Mouse (Mus musculus): ENCODE data around the gene Gbf1. TPM values are rescaled to one million over a fixed set of nuclear protein-coding genes. Genes with fewer than 3 reads are reported as not detected.

Gbf1 gene
- total RNA-seq, 2 experiments from 2014 or later: 93.3 to 97.6 TPM

GRCm38 (mm10) chr19:46326756-46327305 lies 174.5 kb downstream of the Gbf1 start, which contains the start of gene Psd:
TSS of gene Psd (minus strand) at chr19:46327156.
- DNase-seq (ENCODE audit: extremely low spot score in 1 of 2, low spot score in 1 of 2): peak in 1 of 2 experiments; percentile 64

GRCm38 (mm10) chr19:46327531-46328064 lies 175.3 kb downstream of the Gbf1 start:
- DNase-seq (ENCODE audit: extremely low spot score in 1 of 2, low spot score in 1 of 2): no peak

DNA sequence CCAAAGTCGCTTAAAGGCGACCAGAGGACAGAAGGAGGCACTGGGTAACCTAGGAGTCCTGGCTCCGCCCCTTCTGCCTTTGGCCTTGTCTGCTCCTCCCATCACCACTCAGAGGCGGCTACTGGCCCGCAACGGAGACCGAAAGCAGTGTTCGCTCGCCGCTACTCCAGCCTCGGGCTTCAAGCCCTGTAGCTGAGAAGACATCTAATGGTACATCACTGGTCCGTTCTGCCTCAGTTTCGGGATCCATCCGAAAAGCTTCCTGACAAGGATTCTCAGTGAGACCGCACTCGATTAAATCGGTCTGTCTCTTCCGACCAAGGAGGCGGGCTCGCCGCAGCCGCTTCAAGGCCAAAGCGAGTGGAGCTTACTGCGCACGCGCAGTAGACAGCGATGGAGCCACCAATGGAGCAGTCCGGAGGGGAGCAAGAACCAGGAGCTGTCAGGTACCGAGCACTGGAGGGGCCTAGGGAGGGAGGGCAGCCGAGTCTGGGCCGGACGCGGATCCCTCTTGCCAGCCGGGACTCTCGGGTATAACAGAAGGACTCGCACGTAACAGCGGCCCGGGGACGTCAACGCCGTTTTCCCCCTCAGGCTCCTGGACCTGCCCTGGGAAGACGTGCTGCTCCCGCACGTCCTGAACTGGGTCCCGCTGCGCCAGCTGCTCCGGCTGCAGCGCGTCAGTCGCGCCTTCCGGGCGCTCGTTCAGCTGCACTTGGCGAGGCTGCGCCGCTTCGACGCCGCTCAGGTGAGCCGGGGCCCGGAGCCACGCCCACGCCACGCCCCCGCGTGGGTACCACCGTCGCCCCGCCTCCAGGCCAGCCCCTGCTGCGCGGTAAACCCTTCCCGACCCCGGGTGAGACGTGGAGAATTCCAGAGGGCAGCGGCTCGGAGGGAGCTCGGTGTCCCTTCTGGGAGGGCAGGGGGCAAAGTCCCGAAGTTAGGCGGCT lies 176.0 kb downstream of the Gbf1 start, which contains the start of gene Fbxl15:
Gene Fbxl15 (plus strand): TSS at position 104 of the 950 bp plus-strand sequence.
- peak; percentile 85 to 93 for DNase-seq (ENCODE audit: extremely low spot score in 1 of 2, low spot score in 1 of 2)

DNA sequence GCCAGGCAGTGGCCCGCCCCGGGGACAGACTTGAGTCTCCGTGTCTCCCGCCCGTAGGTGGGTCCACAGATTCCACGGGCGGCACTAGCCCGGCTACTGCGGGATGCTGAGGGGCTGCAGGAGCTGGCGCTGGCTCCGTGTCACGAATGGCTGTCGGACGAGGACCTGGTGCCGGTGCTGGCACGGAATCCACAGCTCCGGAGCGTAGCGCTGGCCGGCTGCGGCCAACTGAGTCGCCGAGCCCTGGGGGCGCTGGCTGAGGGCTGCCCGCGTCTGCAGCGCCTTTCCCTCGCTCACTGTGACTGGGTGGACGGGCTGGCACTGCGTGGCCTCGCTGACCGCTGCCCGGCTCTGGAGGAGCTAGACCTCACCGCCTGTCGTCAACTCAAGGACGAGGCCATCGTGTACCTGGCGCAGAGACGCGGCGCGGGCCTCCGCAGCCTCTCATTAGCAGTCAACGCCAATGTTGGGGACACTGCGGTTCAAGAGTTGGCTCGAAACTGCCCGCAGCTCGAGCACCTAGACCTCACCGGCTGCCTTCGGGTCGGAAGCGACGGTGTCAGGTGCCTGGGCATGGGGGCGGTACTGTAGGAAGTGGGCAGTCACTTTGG lies 176.8 kb downstream of the Gbf1 start:
- no peak for DNase-seq (ENCODE audit: extremely low spot score in 1 of 2, low spot score in 1 of 2)

GRCm38 (mm10) chr19:46329951-46330350 lies 177.6 kb downstream of the Gbf1 start:
- DNase-seq (ENCODE audit: extremely low spot score in 1 of 2, low spot score in 1 of 2): peak; percentile 72 to 75

DNA sequence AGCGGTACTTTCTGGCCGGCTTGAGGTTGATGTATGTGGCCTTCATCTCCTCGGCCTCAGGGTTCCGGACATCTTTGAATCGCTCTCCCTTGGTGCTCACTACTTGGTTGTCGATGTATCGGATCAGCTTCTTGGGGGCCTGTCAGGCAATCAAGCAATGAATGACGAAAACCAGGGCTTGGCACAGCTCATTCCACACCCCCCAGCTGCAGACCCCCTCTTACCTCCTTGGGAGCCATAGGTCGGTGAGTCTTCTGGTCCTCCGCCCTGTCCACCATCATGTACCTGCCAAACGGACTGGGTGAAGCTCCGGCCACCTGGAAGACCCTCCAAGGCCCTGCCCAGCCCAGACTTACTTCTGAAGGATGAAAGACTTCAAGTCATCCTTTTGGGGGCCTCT lies 178.4 kb downstream of the Gbf1 start:
- DNase-seq (ENCODE audit: extremely low spot score in 1 of 2, low spot score in 1 of 2): no peak

DNA sequence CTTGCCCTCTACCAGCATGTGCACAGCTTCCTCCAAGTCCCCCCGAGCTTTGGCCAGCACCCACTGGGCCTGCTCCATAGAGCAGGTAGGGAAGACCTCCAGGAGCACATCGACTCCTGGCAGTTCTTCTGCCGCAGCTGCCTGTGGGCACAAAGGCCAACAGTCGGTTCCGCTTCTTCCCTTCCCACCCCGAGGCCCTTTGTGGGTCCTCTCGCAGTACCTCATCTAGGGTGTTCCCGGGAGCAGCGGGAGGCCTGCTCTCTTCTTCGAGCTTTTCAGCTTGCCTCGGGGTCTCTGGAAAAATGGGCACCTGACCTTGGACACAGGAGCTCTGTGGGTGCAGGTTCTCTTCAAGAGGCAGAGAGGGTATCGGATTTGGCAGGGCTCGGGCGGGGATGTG lies 179.0 kb downstream of the Gbf1 start:
- DNase-seq (ENCODE audit: extremely low spot score in 1 of 2, low spot score in 1 of 2): no peak

GRCm38 (mm10) chr19:46331936-46332335 lies 179.6 kb downstream of the Gbf1 start:
- DNase-seq (ENCODE audit: extremely low spot score in 1 of 2, low spot score in 1 of 2): no peak

DNA sequence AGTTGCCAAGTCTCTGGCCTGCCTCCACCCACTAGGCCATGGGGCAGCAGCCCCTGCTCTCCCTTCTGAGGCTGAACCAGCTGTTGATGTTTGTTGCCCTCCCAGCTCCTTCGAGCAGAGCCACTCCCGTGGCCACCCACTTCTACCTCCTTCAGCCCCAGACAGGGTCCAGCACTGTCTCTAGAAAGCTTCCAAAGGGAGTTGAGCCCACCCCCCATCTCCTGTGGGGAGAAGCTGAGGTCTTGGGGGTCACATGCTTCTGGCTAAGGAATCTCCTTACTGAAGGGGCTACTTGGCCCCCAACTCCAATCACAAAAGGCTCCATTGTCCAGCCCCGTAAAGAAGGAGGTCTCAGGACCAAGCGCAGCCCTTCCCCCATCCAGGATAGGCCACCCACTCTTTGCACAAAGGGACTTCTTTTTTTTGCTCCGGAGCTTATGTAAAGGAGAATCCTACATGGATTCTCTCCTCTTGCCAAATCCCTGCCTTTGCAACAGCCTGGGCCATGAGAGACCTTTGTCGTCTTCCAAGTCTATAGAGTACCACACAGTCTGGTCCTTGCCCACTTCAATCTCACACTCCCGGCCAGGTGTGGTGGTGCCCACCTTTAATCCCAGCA lies 180.5 kb downstream of the Gbf1 start:
- no peak for DNase-seq (ENCODE audit: extremely low spot score in 1 of 2, low spot score in 1 of 2)

- DNase-seq (ENCODE audit: extremely low spot score in 1 of 2, low spot score in 1 of 2): no peak
Observed at GRCm38 (mm10) chr19:46333906-46334305, 181.6 kb downstream of the Gbf1 start.

Other genes with a start within 250 kb of the Gbf1 start
- gene Armh3, start 154.0 kb upstream of the Gbf1 start, total RNA-seq (2021): 10 to 100 TPM; 19.9 to 20.3 TPM
- gene Hps6, start 149.0 kb upstream of the Gbf1 start, total RNA-seq (2021): 1 to 10 TPM; 4.9 to 7.3 TPM
- gene Pprc1, start 107.6 kb upstream of the Gbf1 start, total RNA-seq (2021): 10 to 100 TPM; 28.1 to 34.8 TPM
- 100 to 1,000 TPM; 106 to 118 TPM for gene Ldb1, start 107.3 kb upstream of the Gbf1 start, total RNA-seq (2021)
- 10 to 100 TPM; 44.7 to 48.4 TPM for gene Nolc1, start 76.6 kb upstream of the Gbf1 start, total RNA-seq (2021)
- not detected for gene Elovl3, start 20.6 kb upstream of the Gbf1 start, total RNA-seq (2021)
- not detected for gene Pitx3, start 4.2 kb upstream of the Gbf1 start, total RNA-seq (2021)
- gene Nfkb2, start 151.8 kb downstream of the Gbf1 start, total RNA-seq (2021): 1 to 10 TPM; 1.8 to 2.8 TPM
- gene Psd, start 174.6 kb downstream of the Gbf1 start, total RNA-seq (2021): 100 to 1,000 TPM; 765 to 790 TPM
- gene Fbxl15, start 175.7 kb downstream of the Gbf1 start, total RNA-seq (2021): 10 to 100 TPM; 29.0 to 32.8 TPM
- gene Cuedc2, start 186.2 kb downstream of the Gbf1 start, total RNA-seq (2021): 100 to 1,000 TPM; 164 to 189 TPM
- gene Mfsd13a, start 188.6 kb downstream of the Gbf1 start, total RNA-seq (2021): 10 to 100 TPM; 29.9 to 31.4 TPM
- gene 2310034G01Rik, start 197.8 kb downstream of the Gbf1 start, total RNA-seq (2021): under 1 TPM; 0.76 to 0.89 TPM
- 100 to 1,000 TPM; 174 to 194 TPM for gene Actr1a, start 243.2 kb downstream of the Gbf1 start, total RNA-seq (2021)
- 10 to 100 TPM; 19.4 to 22.1 TPM for gene Sufu, start 244.4 kb downstream of the Gbf1 start, total RNA-seq (2021)

Measured in layer of hippocampus, postnatal 25 days (tissue).